Mouse (Mus musculus) myocyte (in vitro differentiated cells): ENCODE results near the gene Rdh8. TPM values are rescaled to one million over a fixed set of nuclear protein-coding genes. Genes with fewer than 3 reads are reported as not detected.
A peak's percentile ranks its signal among the peaks of the same experiment; 100 is the strongest.

ENCODE experiments used
- H3K27me3 ChIP-seq: one replicate; pipeline ENCODE4 v1.6.1; 2011; ENCODE audit not compliant: control insufficient read depth, insufficient read depth, insufficient read length
- H3K36me3 ChIP-seq: one replicate; pipeline ENCODE4 v1.6.1; 2011; ENCODE audit not compliant: control insufficient read depth, insufficient read depth
- H3K4me2 ChIP-seq: one replicate; pipeline ENCODE4 v1.6.1; 2011; ENCODE audit warnings: low read depth, control low read depth
- H3K4me3 ChIP-seq: one replicate; pipeline ENCODE4 v1.5.1; 2011; ENCODE audit warnings: mild to moderate bottlenecking, control low read depth, moderate library complexity
- H3K79me2 ChIP-seq: one replicate; pipeline ENCODE4 v1.6.1; 2011; ENCODE audit not compliant: control insufficient read depth, insufficient read depth
- H3ac ChIP-seq: one replicate; pipeline ENCODE4 v1.6.1; 2011; ENCODE audit not compliant: control insufficient read depth, insufficient read length
- CEBPB ChIP-seq: IDR thresholded peaks from 2 replicates; pipeline ENCODE4 v1.6.1; 2011; ENCODE audit warnings: mild to moderate bottlenecking, moderate library complexity; ENCODE audit not compliant: poor library complexity, insufficient read depth, severe bottlenecking
- E2F4 ChIP-seq: IDR thresholded peaks from one replicate; pipeline ENCODE4 v1.6.1; 2011; ENCODE audit warnings: mild to moderate bottlenecking, control low read depth, moderate library complexity; ENCODE audit not compliant: insufficient read depth
- MAX ChIP-seq: IDR thresholded peaks from one replicate; pipeline ENCODE4 v1.6.1; 2011; ENCODE audit warnings: low read depth, mild to moderate bottlenecking, control low read depth
- MYOD1 ChIP-seq, 3 experiments: IDR thresholded peaks; one replicate each; pipeline ENCODE4 v1.6.1; 2011; ENCODE audit warnings: control low read depth in 2 of 3, low read depth in 2 of 3, mild to moderate bottlenecking in 2 of 3, moderate library complexity in 1 of 3; ENCODE audit not compliant: insufficient read length in 2 of 3, control insufficient read depth in 1 of 3
- MYOG ChIP-seq, 3 experiments: IDR thresholded peaks; one replicate each; pipeline ENCODE4 v1.6.1; 2011; ENCODE audit warnings: control low read depth in 2 of 3, low read depth in 2 of 3, mild to moderate bottlenecking in 2 of 3; ENCODE audit not compliant: insufficient read length in 2 of 3, control insufficient read depth in 1 of 3, insufficient read depth in 1 of 3
- POLR2A ChIP-seq: IDR thresholded peaks from one replicate; pipeline ENCODE4 v1.6.1; 2011; ENCODE audit warnings: low read depth, mild to moderate bottlenecking, control low read depth, moderate library complexity; ENCODE audit not compliant: insufficient read length
- POLR2AphosphoS2 ChIP-seq: IDR thresholded peaks from one replicate; pipeline ENCODE4 v1.6.1; 2011; ENCODE audit warnings: low read depth, control low read depth; ENCODE audit not compliant: insufficient read length
- REST ChIP-seq: IDR thresholded peaks from one replicate; pipeline ENCODE4 v1.6.1; 2011; ENCODE audit warnings: mild to moderate bottlenecking, control low read depth, moderate library complexity; ENCODE audit not compliant: insufficient read depth, insufficient read length
- SRF ChIP-seq: IDR thresholded peaks from one replicate; pipeline ENCODE4 v1.6.1; 2011; ENCODE audit warnings: low read depth; ENCODE audit not compliant: control insufficient read depth, insufficient read length
- TCF12 ChIP-seq: IDR thresholded peaks from one replicate; pipeline ENCODE4 v1.6.1; 2011; ENCODE audit warnings: mild to moderate bottlenecking, control low read depth; ENCODE audit not compliant: poor library complexity, insufficient read depth, severe bottlenecking
- TCF3 ChIP-seq: IDR thresholded peaks from one replicate; pipeline ENCODE4 v1.6.1; 2011; ENCODE audit warnings: low read depth, control low read depth; ENCODE audit not compliant: insufficient read length
- USF1 ChIP-seq: IDR thresholded peaks from one replicate; pipeline ENCODE4 v1.6.1; 2011; ENCODE audit warnings: low read depth, mild to moderate bottlenecking, control low read depth, moderate library complexity
- polyA plus RNA-seq: library from polyadenylated mRNA; unstranded; fragments of >200 nt; fragmentation: generic; extraction: Trizol; gene quantifications from one replicate; pipeline ENCODE4 v1.2.1, GENCODE M21; 2012; ENCODE audit warnings: missing spikeins

The Rdh8 gene
- polyA plus RNA-seq, 1 experiment = not detected

- no peaks in the 10 kb centered on the region for H3K27me3 ChIP-seq
- no peaks in the 10 kb centered on the region for H3K36me3 ChIP-seq
- H3K4me2 ChIP-seq = no peak overlapping the region
- no peaks in the 10 kb centered on the region for H3K79me2 ChIP-seq
- TF ChIP-seq SRF (no peak), REST (no peak), USF1 (no peak), POLR2A (no peak), MAX (no peak), TCF12 (no peak), E2F4 (no peak), MYOD1 (IDR thresholded peaks at IDR 0.05; ENCODE audit: control insufficient read depth in 1 of 3, insufficient read length in 2 of 3, low read depth in 2 of 3) (no peak), TCF3 (no peak), CEBPB (no peak), POLR2AphosphoS2 (no peak), MYOG (IDR thresholded peaks at IDR 0.05; ENCODE audit: control insufficient read depth in 1 of 3, insufficient read depth in 1 of 3, insufficient read length in 2 of 3, low read depth in 2 of 3) (no peak)
- H3ac ChIP-seq = no peak overlapping the region
- H3K4me3 ChIP-seq = no peak overlapping the region
Observed at GRCm38 (mm10) chr9:20866879-20867278, 48.6 kb downstream of the Rdh8 start.

GRCm38 (mm10) chr9:20868448-20869001, 50.2 kb downstream of the Rdh8 start, which contains the start of gene A230050P20Rik:
TSS of gene A230050P20Rik (plus strand) at chr9:20868642.
- no peaks in the 10 kb centered on the region for H3K79me2 ChIP-seq
- H3K27me3 ChIP-seq = no peaks in the 10 kb centered on the region
- H3K4me3 ChIP-seq = peak within 1 kb of the TSS; percentile 25
- H3ac ChIP-seq = peak within 1 kb of the TSS; percentile 11
- peak within 1 kb of the TSS; percentile 76 for H3K4me2 ChIP-seq
- TF ChIP-seq CEBPB = no peak
- TF ChIP-seq SRF = no peak
- TF ChIP-seq MYOG (IDR thresholded peaks at IDR 0.05; ENCODE audit: control insufficient read depth in 1 of 3, insufficient read depth in 1 of 3, insufficient read length in 2 of 3, low read depth in 2 of 3) = peak in 1 of 3 experiments; percentile 22
- TF ChIP-seq TCF3 = no peak
- TF ChIP-seq REST = no peak
- TF ChIP-seq USF1 = peak; percentile 26
- TF ChIP-seq MYOD1 (IDR thresholded peaks at IDR 0.05; ENCODE audit: control insufficient read depth in 1 of 3, insufficient read length in 2 of 3, low read depth in 2 of 3) = peak in 1 of 3 experiments; percentile 1
- peak; percentile 71 for TF ChIP-seq POLR2A
- peak; percentile 61 for TF ChIP-seq POLR2AphosphoS2
- TF ChIP-seq MAX = no peak
- no peak for TF ChIP-seq E2F4
- TF ChIP-seq TCF12 = no peak
- no peaks in the 10 kb centered on the region for H3K36me3 ChIP-seq

- Histone ChIP-seq H3K36me3 (no peaks in the 10 kb centered on the region), H3ac (peak overlapping the region; percentile 11), H3K4me3 (peak overlapping the region; percentile 25), H3K79me2 (no peaks in the 10 kb centered on the region), H3K4me2 (peak overlapping the region; percentile 76), H3K27me3 (no peaks in the 10 kb centered on the region)
- TF ChIP-seq CEBPB (no peak), POLR2AphosphoS2 (peak; percentile 7)
Observed at GRCm38 (mm10) chr9:20869246-20869645, 50.9 kb downstream of the Rdh8 start.

GRCm38 (mm10) chr9:20870211-20871173, 52.2 kb downstream of the Rdh8 start:
- peak; percentile 10 for TF ChIP-seq POLR2AphosphoS2
- TF ChIP-seq POLR2A = no peak
- Histone ChIP-seq H3K36me3 (no peaks in the 10 kb centered on the region), H3ac (no peak overlapping the region), H3K4me3 (no peak overlapping the region), H3K27me3 (no peaks in the 10 kb centered on the region), H3K4me2 (no peak overlapping the region), H3K79me2 (no peaks in the 10 kb centered on the region)

GRCm38 (mm10) chr9:20872991-20873390, 54.7 kb downstream of the Rdh8 start:
- TF ChIP-seq E2F4 (no peak), POLR2AphosphoS2 (peak; percentile 4), REST (no peak), USF1 (no peak), SRF (no peak), TCF12 (no peak), MYOG (IDR thresholded peaks at IDR 0.05; ENCODE audit: control insufficient read depth in 1 of 3, insufficient read depth in 1 of 3, insufficient read length in 2 of 3, low read depth in 2 of 3) (no peak), CEBPB (no peak), POLR2A (no peak)
- Histone ChIP-seq H3ac (no peak overlapping the region), H3K27me3 (no peaks in the 10 kb centered on the region), H3K4me3 (no peak overlapping the region), H3K4me2 (no peak overlapping the region), H3K36me3 (no peaks in the 10 kb centered on the region), H3K79me2 (no peaks in the 10 kb centered on the region)
